Mouse (Mus musculus) limb, embryonic 10.5 days (tissue): ENCODE results near the gene Dhrs4. TPM values are rescaled to one million over a fixed set of nuclear protein-coding genes. Genes with fewer than 3 reads are reported as not detected.

Experiments used
- DNase-seq: peaks from one replicate; pipeline ENCODE4 v3.0.0-alpha.2; 2017; ENCODE audit warnings: low spot score
- H3K27ac ChIP-seq: fragments of 300-500 bp; sonication (generic); 2 replicates; pipeline ENCODE4 v1.5.1; 2016; ENCODE audit warnings: mild to moderate bottlenecking
- H3K27me3 ChIP-seq: fragments of 300-500 bp; sonication (generic); 2 replicates; pipeline ENCODE4 v1.6.1; 2016; ENCODE audit warnings: low read depth, mild to moderate bottlenecking; ENCODE audit not compliant: poor library complexity, severe bottlenecking
- H3K36me3 ChIP-seq: fragments of 300-500 bp; sonication (generic); 2 replicates; pipeline ENCODE4 v1.6.1; 2016; ENCODE audit warnings: mild to moderate bottlenecking, moderate library complexity
- H3K4me1 ChIP-seq: fragments of 300-500 bp; sonication (generic); 2 replicates; pipeline ENCODE4 v1.6.1; 2016
- H3K4me3 ChIP-seq: fragments of 300-500 bp; sonication (generic); 2 replicates; pipeline ENCODE4 v1.5.1; 2016; ENCODE audit warnings: mild to moderate bottlenecking, moderate library complexity
- H3K9me3 ChIP-seq: fragments of 300-500 bp; sonication (generic); replicated peaks from 2 replicates; pipeline ENCODE4 v1.6.1; 2016; ENCODE audit warnings: mild to moderate bottlenecking
- WGBS: fragments of 180-500 bp; shearing (Covaris S2); methylation state at CpG from one replicate; pipeline ENCODE4 v1.1.7; 2016; 5-methylcytosine and 5-hydroxymethylcytosine counted together
- polyA plus RNA-seq: library from polyadenylated mRNA; unstranded; fragments of >200 nt; fragmentation: Nextera tagmentation; extraction: Ambion mirVana; gene quantifications from 2 replicates; pipeline ENCODE4 v1.2.1, GENCODE M21; 2016

The Dhrs4 gene
- polyA plus RNA-seq, 1 experiment from 2014 or later: 83.2 TPM

DNA sequence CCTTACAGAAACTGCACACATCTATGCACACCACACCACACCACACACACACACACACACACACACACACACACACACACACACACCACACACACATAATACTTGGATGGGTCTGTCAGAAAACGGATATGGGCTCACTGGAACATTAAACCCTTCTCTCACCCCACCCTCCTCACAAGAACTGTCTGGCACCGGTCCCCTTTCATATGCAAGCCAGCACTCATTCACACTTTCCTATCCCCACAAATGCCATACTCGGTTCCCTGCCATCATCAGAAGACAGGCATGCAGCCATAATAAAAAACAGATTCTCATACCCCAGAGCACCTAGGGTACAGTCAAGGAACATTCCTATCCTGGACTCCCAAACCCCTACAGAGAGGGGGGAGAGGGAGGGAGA is 13.5 kb downstream of the Dhrs4 start:
- Histone ChIP-seq H3K4me1 (peaks cover 34% of the 10 kb centered on the region), H3K4me3 (peak overlapping the region; percentile 83), H3K36me3 (peaks cover 18% of the 10 kb centered on the region), H3K27me3 (no peaks in the 10 kb centered on the region), H3K27ac (no peak overlapping the region), H3K9me3 (no peaks in the 10 kb centered on the region)
- no peak for DNase-seq
- 41% methylated on average over 3 of the region's 3 CpGs for WGBS

- WGBS: 76% methylated on average over 20 of the region's 20 CpGs
- H3K4me3 ChIP-seq: no peak overlapping the region
- H3K4me1 ChIP-seq: peaks cover 32% of the 10 kb centered on the region
- H3K27ac ChIP-seq: no peak overlapping the region
- H3K36me3 ChIP-seq: 0 out of 2 replicates have a peak, but pooled peaks cover 6% of the 10 kb centered on the region
- H3K27me3 ChIP-seq: no peaks in the 10 kb centered on the region
- H3K9me3 ChIP-seq: no peaks in the 10 kb centered on the region
- DNase-seq: no peak
Measured at GRCm38 (mm10) chr14:55495509-55496240, 17.1 kb downstream of the Dhrs4 start.

DNA sequence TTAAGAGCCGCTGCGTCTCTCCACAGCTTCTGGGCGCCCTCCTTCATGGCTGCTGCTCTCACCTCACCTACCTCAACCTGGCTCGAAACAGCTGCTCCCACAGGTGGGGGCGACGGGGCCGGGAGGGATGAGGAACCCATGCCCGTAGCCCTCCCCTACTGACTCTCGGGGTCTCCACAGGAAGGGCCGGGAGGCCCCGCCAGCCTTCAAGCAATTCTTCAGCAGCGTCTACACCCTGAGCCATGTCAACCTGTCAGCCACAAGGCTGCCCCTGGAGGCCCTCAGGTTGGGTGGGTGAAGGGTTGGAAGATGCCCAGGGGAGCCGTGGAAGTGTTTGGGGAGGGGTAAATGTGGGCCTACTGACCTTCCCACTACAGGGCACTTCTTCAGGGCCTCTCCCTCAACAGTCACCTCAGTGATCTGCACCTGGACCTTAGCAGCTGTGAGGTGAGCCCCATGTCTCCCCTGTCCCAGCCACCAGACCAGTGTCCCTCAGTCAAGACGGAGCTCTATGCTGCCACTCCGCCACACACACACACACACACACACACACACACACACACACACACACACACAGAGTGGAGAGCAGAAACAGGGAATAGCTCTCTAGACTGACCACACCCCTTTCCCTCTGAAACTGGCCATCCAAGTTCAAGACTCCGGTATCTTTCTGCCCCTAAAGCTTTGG is 18.3 kb downstream of the Dhrs4 start:
- Histone ChIP-seq H3K27ac (no peak overlapping the region), H3K4me1 (peaks cover 20% of the 10 kb centered on the region), H3K4me3 (no peak overlapping the region), H3K36me3 (0 out of 2 replicates have a peak, but pooled peaks cover 10% of the 10 kb centered on the region), H3K9me3 (no peaks in the 10 kb centered on the region), H3K27me3 (no peaks in the 10 kb centered on the region)
- 71% methylated on average over 16 of the region's 16 CpGs for WGBS
- DNase-seq: no peak

GRCm38 (mm10) chr14:55497449-55497821 is 18.9 kb downstream of the Dhrs4 start:
- Histone ChIP-seq H3K9me3 (no peaks in the 10 kb centered on the region), H3K36me3 (0 out of 2 replicates have a peak, but pooled peaks cover 10% of the 10 kb centered on the region), H3K27me3 (no peaks in the 10 kb centered on the region), H3K4me3 (no peak overlapping the region), H3K27ac (peak overlapping the region; percentile 50; the same call in 1 of the 2 replicates), H3K4me1 (peaks cover 15% of the 10 kb centered on the region; the same call in 1 of the 2 replicates)
- DNase-seq: peak; percentile 92
- 36% methylated on average over 6 of the region's 6 CpGs for WGBS

GRCm38 (mm10) chr14:55505612-55506011 is 27.1 kb downstream of the Dhrs4 start:
- WGBS: 84% methylated on average over 9 of the region's 9 CpGs
- DNase-seq: no peak
- Histone ChIP-seq H3K27me3 (peaks cover 11% of the 10 kb centered on the region), H3K36me3 (0 out of 2 replicates have a peak, but pooled peaks cover 4% of the 10 kb centered on the region), H3K27ac (no peak overlapping the region), H3K4me3 (no peak overlapping the region), H3K4me1 (peaks cover 4% of the 10 kb centered on the region; the same call in 1 of the 2 replicates), H3K9me3 (no peaks in the 10 kb centered on the region)

GRCm38 (mm10) chr14:55507801-55508200 is 29.2 kb downstream of the Dhrs4 start:
- Histone ChIP-seq H3K27me3 (peaks cover 30% of the 10 kb centered on the region), H3K4me1 (peaks cover 7% of the 10 kb centered on the region; the same call in 1 of the 2 replicates), H3K27ac (no peak overlapping the region), H3K36me3 (no peaks in the 10 kb centered on the region), H3K9me3 (no peaks in the 10 kb centered on the region), H3K4me3 (no peak overlapping the region)
- WGBS: 57% methylated on average over 7 of the region's 7 CpGs
- no peak for DNase-seq

GRCm38 (mm10) chr14:55509540-55509939 is 31.0 kb downstream of the Dhrs4 start:
- Histone ChIP-seq H3K9me3 (no peaks in the 10 kb centered on the region), H3K4me3 (no peak overlapping the region), H3K27me3 (peaks cover 39% of the 10 kb centered on the region), H3K4me1 (peaks cover 7% of the 10 kb centered on the region; the same call in 1 of the 2 replicates), H3K27ac (no peak overlapping the region), H3K36me3 (no peaks in the 10 kb centered on the region)
- WGBS: 84% methylated on average over 10 of the region's 10 CpGs
- DNase-seq: no peak

GRCm38 (mm10) chr14:55510125-55510731 is 31.7 kb downstream of the Dhrs4 start, which contains the start of gene Cpne6:
Gene Cpne6 (plus strand): TSS chr14:55510445.
- Histone ChIP-seq H3K4me3 (no peak within 1 kb of the TSS), H3K27ac (no peak within 1 kb of the TSS)

GRCm38 (mm10) chr14:55511037-55511436 is 32.5 kb downstream of the Dhrs4 start:
- no peak for DNase-seq
- Histone ChIP-seq H3K9me3 (no peaks in the 10 kb centered on the region), H3K27ac (no peak overlapping the region), H3K4me1 (peaks cover 7% of the 10 kb centered on the region; the same call in 1 of the 2 replicates), H3K4me3 (no peak overlapping the region), H3K36me3 (no peaks in the 10 kb centered on the region), H3K27me3 (peaks cover 39% of the 10 kb centered on the region)
- 51% methylated on average over 7 of the region's 7 CpGs for WGBS

More at GRCm38 (mm10) chr14:55510125-55510731, 31.7 kb downstream of the Dhrs4 start, which contains the start of gene Cpne6:
- Histone ChIP-seq H3K27me3 (peaks cover 39% of the 10 kb centered on the region), H3K36me3 (no peaks in the 10 kb centered on the region), H3K4me1 (peaks cover 7% of the 10 kb centered on the region; the same call in 1 of the 2 replicates), H3K9me3 (no peaks in the 10 kb centered on the region)
- WGBS: 74% methylated on average over 22 of the region's 22 CpGs
- no peak for DNase-seq

DNA sequence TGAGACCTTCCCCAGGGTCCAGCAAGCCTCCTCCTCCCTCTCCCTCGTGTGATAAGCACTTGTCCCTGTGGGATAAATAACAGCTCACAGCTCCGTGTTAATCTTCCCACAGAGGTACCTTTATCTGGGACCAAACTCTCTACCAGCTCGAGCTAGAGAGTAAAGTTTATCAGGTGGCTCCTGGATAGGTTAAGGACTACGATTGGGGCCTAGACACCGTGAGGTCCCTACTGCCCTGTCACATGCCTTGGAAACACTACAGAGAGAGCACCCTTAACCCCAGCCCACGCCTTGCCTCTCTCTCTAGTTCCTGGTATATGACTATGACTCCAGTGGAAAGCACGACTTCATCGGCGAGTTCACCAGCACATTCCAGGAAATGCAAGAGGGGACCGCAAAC is 35.4 kb downstream of the Dhrs4 start:
- WGBS: 67% methylated on average over 10 of the region's 10 CpGs
- H3K36me3 ChIP-seq: no peaks in the 10 kb centered on the region
- DNase-seq: no peak
- no peaks in the 10 kb centered on the region for H3K9me3 ChIP-seq
- no peak overlapping the region for H3K27ac ChIP-seq
- H3K27me3 ChIP-seq: peaks cover 56% of the 10 kb centered on the region
- H3K4me3 ChIP-seq: no peak overlapping the region
- peaks cover 9% of the 10 kb centered on the region for H3K4me1 ChIP-seq

GRCm38 (mm10) chr14:55515846-55516245 is 37.3 kb downstream of the Dhrs4 start:
- H3K27ac ChIP-seq: no peak overlapping the region
- WGBS: 82% methylated on average over 4 of the region's 4 CpGs
- no peaks in the 10 kb centered on the region for H3K9me3 ChIP-seq
- H3K36me3 ChIP-seq: no peaks in the 10 kb centered on the region
- DNase-seq: no peak
- H3K27me3 ChIP-seq: peaks cover 67% of the 10 kb centered on the region
- no peak overlapping the region for H3K4me3 ChIP-seq
- peaks cover 15% of the 10 kb centered on the region for H3K4me1 ChIP-seq

DNA sequence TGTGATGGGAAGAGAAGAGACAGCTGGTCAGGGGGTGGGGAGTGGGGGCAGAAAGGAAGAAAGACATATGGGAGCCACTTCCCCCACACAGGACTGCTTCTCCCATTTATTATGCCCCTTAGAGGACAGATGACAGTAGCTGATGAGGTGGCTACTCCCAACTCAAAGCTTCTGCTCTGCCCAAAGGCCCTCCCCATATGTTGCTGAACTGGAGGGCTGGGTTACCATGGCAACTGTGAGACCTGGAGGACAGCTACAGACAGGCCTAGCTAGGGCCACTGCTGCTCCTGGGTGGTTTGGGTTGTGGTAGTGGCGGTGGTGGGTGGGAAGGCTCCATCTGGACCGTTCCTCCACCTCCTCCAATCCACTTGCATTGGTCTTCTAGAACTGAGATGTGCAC is 40.3 kb downstream of the Dhrs4 start:
- no peak for DNase-seq

GRCm38 (mm10) chr14:55519604-55520003 is 41.0 kb downstream of the Dhrs4 start:
- peaks cover 16% of the 10 kb centered on the region for H3K4me1 ChIP-seq
- H3K9me3 ChIP-seq: no peaks in the 10 kb centered on the region
- DNase-seq: no peak
- H3K36me3 ChIP-seq: no peaks in the 10 kb centered on the region
- H3K27ac ChIP-seq: no peak overlapping the region
- H3K27me3 ChIP-seq: peaks cover 77% of the 10 kb centered on the region
- H3K4me3 ChIP-seq: no peak overlapping the region
- 58% methylated on average over 4 of the region's 4 CpGs for WGBS

More for the DNA sequence above, 40.3 kb downstream of the Dhrs4 start:
- 31% methylated on average over 2 of the region's 2 CpGs for WGBS
- Histone ChIP-seq H3K27me3 (peaks cover 70% of the 10 kb centered on the region), H3K4me3 (no peak overlapping the region), H3K9me3 (no peaks in the 10 kb centered on the region), H3K27ac (no peak overlapping the region), H3K4me1 (peaks cover 16% of the 10 kb centered on the region), H3K36me3 (no peaks in the 10 kb centered on the region)
